In genomic region chr4:134682423-134682822, GRCm38 (mm10) we compare ENCODE assay signal across 11 mouse cellular contexts. TPM values are rescaled to one million over a fixed set of nuclear protein-coding genes. Genes with fewer than 3 reads are reported as not detected.
DNase-seq lines count a peak whose midpoint lies in the region; ATAC-seq and TF ChIP-seq lines count a peak whose summit lies in the region.
"Had no signal": no experiment of that assay in that cellular context is flagged by ENCODE, and none has a peak within 500 bp of the region (broad histone marks: within the 10 kb centered on the region; RNA-seq: fewer than 3 reads in every experiment).

No protein-coding gene starts in this region.

- H3K27ac ChIP-seq in heart, embryonic 14.5 days (replicated peaks in 1 of 2; ENCODE audit: control insufficient read depth in 1 of 2, insufficient read depth in 1 of 2, low read depth in 2 of 2, low read length in 2 of 2), result peak overlapping the region; percentile 33 to 37; a peak in 3 of 4 replicates
- peak overlapping the region; percentile 54; the same call in 1 of the 2 replicates for H3K27ac ChIP-seq in lung, postnatal 0 days (ENCODE audit: low read length)
- H3K27ac ChIP-seq in hindbrain, postnatal 0 days, result peak overlapping the region; percentile 76
- H3K27ac ChIP-seq in stomach, embryonic 15.5 days, result peak overlapping the region; percentile 61; the same call in 1 of the 2 replicates

- H3K36me3 ChIP-seq in heart, embryonic 14.5 days (ENCODE audit: control insufficient read depth, insufficient read depth, low read length), result no peaks in the 10 kb centered on the region
- H3K36me3 ChIP-seq in lung, postnatal 0 days (ENCODE audit: insufficient read depth, low read length), result no peaks in the 10 kb centered on the region
- no peaks in the 10 kb centered on the region for H3K36me3 ChIP-seq in hindbrain, postnatal 0 days (ENCODE audit: insufficient read depth, low read length)
- H3K36me3 ChIP-seq in stomach, embryonic 15.5 days, result no peaks in the 10 kb centered on the region

- H3K4me1 ChIP-seq in heart, embryonic 14.5 days (ENCODE audit: control insufficient read depth in 2 of 2, insufficient read depth in 2 of 2, low read length in 2 of 2), result peaks cover 12 to 20% of the 10 kb centered on the region in 2 experiments; a peak in 3 of 4 replicates
- no peaks in the 10 kb centered on the region; the same call in 1 of the 2 replicates for H3K4me1 ChIP-seq in lung, postnatal 0 days (ENCODE audit: insufficient read depth, low read depth, low read length)
- H3K4me1 ChIP-seq in hindbrain, postnatal 0 days (ENCODE audit: insufficient read depth, low read length), result peaks cover 37% of the 10 kb centered on the region
- peaks cover 26% of the 10 kb centered on the region for H3K4me1 ChIP-seq in stomach, embryonic 15.5 days

- no peak overlapping the region for H3K9ac ChIP-seq in heart, embryonic 14.5 days (ENCODE audit: low read length)
- no peak overlapping the region for H3K9ac ChIP-seq in lung, postnatal 0 days (replicated peaks; ENCODE audit: low read depth)
- no peak overlapping the region for H3K9ac ChIP-seq in hindbrain, postnatal 0 days (replicated peaks; ENCODE audit: low read length)
- no peak overlapping the region for H3K9ac ChIP-seq in stomach, embryonic 15.5 days

- no peak for ATAC-seq in heart, embryonic 14.5 days (ENCODE audit: insufficient number of reproducible peaks, insufficient read depth, low FRiP score, low read depth)
- ATAC-seq in lung, postnatal 0 days, result no peak
- no peak; the same call in 1 of the 2 replicates for ATAC-seq in hindbrain, postnatal 0 days
- no peak for ATAC-seq in stomach, embryonic 15.5 days (ENCODE audit: insufficient read depth, low FRiP score, low read depth)
- ATAC-seq: activated CD4-positive, CD25-positive, alpha-beta regulatory T cell, adult 4 months; CD4-positive, CD25-positive, alpha-beta regulatory T cell, adult 4 months had no signal

- H3K27me3 ChIP-seq in heart, embryonic 14.5 days (ENCODE audit: control insufficient read depth, insufficient read depth, low read length), result no peaks in the 10 kb centered on the region
- no peaks in the 10 kb centered on the region for H3K27me3 ChIP-seq in lung, postnatal 0 days (replicated peaks; ENCODE audit: insufficient read depth, low read length)
- no peaks in the 10 kb centered on the region for H3K27me3 ChIP-seq in hindbrain, postnatal 0 days (ENCODE audit: insufficient read depth, low read length)
- no peaks in the 10 kb centered on the region for H3K27me3 ChIP-seq in stomach, embryonic 15.5 days (replicated peaks)

- peaks cover 13% of the 10 kb centered on the region for H3K9me3 ChIP-seq in heart, embryonic 14.5 days (ENCODE audit: control insufficient read depth, low read length)
- no peaks in the 10 kb centered on the region for H3K9me3 ChIP-seq in lung, postnatal 0 days (ENCODE audit: low read length)
- H3K9me3 ChIP-seq in hindbrain, postnatal 0 days (ENCODE audit: low read length), result no peaks in the 10 kb centered on the region
- H3K9me3 ChIP-seq in stomach, embryonic 15.5 days, result no peaks in the 10 kb centered on the region

- DNase-seq in heart, adult 18-20 months, result no peak
- DNase-seq in lung, postnatal 0 days (ENCODE audit: low spot score), result no peak
- DNase-seq in lung, adult 18-20 months, result no peak
- no peak for DNase-seq in hindbrain, postnatal 0 days (ENCODE audit: low spot score)
- DNase-seq in urinary bladder, postnatal 36 days (ENCODE audit: low spot score in 2 of 2), result no peak
- no peak for DNase-seq in adrenal gland, postnatal 25 days
- DNase-seq: kidney, adult 9 months had no signal

- WGBS in heart, embryonic 14.5 days, result 70% methylated on average over 8 of the region's 8 CpGs
- WGBS in lung, postnatal 0 days, result 67% methylated on average over 8 of the region's 8 CpGs
- 69% methylated on average over 8 of the region's 8 CpGs for WGBS in hindbrain, postnatal 0 days
- 69% methylated on average over 8 of the region's 8 CpGs for WGBS in stomach, embryonic 15.5 days

- H3K4me2 ChIP-seq in heart, embryonic 14.5 days (ENCODE audit: low read length), result no peak overlapping the region
- 0 out of 2 replicates have a peak overlapping the region, but pooled peaks have one; percentile 11 for H3K4me2 ChIP-seq in lung, postnatal 0 days (replicated peaks; ENCODE audit: low read depth, low read length)
- 0 out of 2 replicates have a peak overlapping the region, but pooled peaks have one; percentile 24 for H3K4me2 ChIP-seq in hindbrain, postnatal 0 days (ENCODE audit: low read depth, low read length)
- 0 out of 2 replicates have a peak overlapping the region, but pooled peaks have one; percentile 26 for H3K4me2 ChIP-seq in stomach, embryonic 15.5 days

- no peak for TF ChIP-seq CTCF in lung, postnatal 0 days (IDR thresholded peaks at IDR 0.05)
- TF ChIP-seq CTCF in hindbrain, postnatal 0 days (IDR thresholded peaks at IDR 0.05; ENCODE audit: low read depth), result no peak

- TF ChIP-seq EP300 in lung, postnatal 0 days (IDR thresholded peaks at IDR 0.05), result no peak

- no peak overlapping the region for H3K4me3 ChIP-seq in heart, embryonic 14.5 days (ENCODE audit: control insufficient read depth in 1 of 2, insufficient read depth in 1 of 2, low read depth in 1 of 2, low read length in 2 of 2)
- H3K4me3 ChIP-seq in lung, postnatal 0 days (ENCODE audit: low read depth, low read length), result no peak overlapping the region
- H3K4me3 ChIP-seq in hindbrain, postnatal 0 days (ENCODE audit: low read length), result no peak overlapping the region
- no peak overlapping the region for H3K4me3 ChIP-seq in stomach, embryonic 15.5 days (replicated peaks)

RNA-seq across cellular contexts. Expression of gene Man1c1, which starts 21.7 kb away (rescaled TPM):
- 7.8 TPM in 2 replicates for polyA plus RNA-seq in heart, embryonic 14.5 days (2014; fragmentation: Nextera tagmentation; extraction: Ambion mirVana)
- total RNA-seq in heart, adult 18-20 months (2021), result 10 to 100 TPM; 26.9 to 28.3 TPM
- polyA plus RNA-seq in lung, postnatal 0 days (2015; fragmentation: Nextera tagmentation; extraction: Ambion mirVana), result 2.9 and 3.0 TPM in 2 replicates
- 36.1 and 40.5 TPM in 2 replicates for total RNA-seq in hindbrain, postnatal 0 days (2014; rRNA removed)
- polyA plus RNA-seq in hindbrain, postnatal 0 days (2015; fragmentation: Nextera tagmentation; extraction: Ambion mirVana), result 5.8 and 7.1 TPM in 2 replicates
- polyA plus RNA-seq in stomach, embryonic 15.5 days (2015; fragmentation: Nextera tagmentation; extraction: Ambion mirVana), result 2.5 and 3.1 TPM in 2 replicates
- total RNA-seq in adrenal gland, postnatal 25 days (2021), result 16.7 and 22.0 TPM in 2 replicates
